Mouse (Mus musculus) kidney, adult 2 months (tissue): ENCODE data around the gene Grin2c.

Experiments used
- CTCF ChIP-seq: fragments of 200-500 bp; conservative IDR thresholded peaks from 2 replicates; pipeline ENCODE4 v1.5.1; 2011; ENCODE audit warnings: low read depth, mild to moderate bottlenecking, control low read depth, low read length, moderate library complexity, mixed read lengths; ENCODE audit not compliant: insufficient read depth, insufficient read length
- POLR2A ChIP-seq: fragments of 200-500 bp; IDR thresholded peaks from one replicate; pipeline ENCODE4 v1.6.1; 2011; ENCODE audit warnings: low read depth, low read length, control low read depth

DNA sequence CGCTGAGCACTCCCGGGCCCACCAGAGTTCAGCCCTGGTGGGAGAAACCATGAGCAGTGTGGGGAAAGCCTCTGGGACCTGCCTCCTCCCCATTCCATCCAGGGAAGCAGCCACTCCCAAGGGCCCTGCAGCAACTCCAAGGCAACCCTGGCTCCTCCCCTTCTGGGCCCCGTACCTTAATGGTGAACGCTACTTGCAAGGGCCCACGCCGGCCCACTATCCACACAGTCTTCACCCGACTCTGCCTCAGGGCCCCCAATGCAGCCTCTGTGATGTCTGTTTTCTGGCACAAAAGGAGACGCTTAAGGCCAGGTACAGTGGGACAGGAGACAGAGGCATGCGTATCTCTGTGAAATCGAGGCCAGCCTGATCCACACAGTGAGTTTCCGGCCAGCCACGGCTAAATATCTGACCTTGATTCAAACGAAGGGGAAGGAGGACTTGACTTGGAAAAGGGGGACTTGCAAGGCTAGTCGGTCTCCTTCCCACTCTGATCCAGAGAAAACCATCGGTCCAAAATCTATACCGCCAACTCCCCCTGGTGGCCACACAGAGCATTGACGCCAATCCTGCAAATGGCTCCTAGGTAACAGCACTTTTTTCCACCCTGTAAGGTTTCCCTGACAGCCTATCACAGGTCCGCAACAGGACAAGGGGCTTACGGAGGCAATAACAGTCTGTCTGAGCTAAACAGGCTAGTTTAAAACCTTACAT is 3.3 kb upstream of the Grin2c start:
- peak; percentile 95 for TF ChIP-seq CTCF
- no peak for TF ChIP-seq POLR2A
